Mouse (Mus musculus): ENCODE data around the gene Rpp14. TPM values are rescaled to one million over a fixed set of nuclear protein-coding genes. Genes with fewer than 3 reads are reported as not detected.

Rpp14 gene
- polyA plus RNA-seq (2014; fragmentation: Illumina TruSeq; extraction: RNeasy Lipid Tissue Mini Kit (QIAGEN cat#74804); ENCODE audit: low replicate concordance): 23.5 TPM

GRCm38 (mm10) chr14:8080165-8080679 is at the start of gene Rpp14:
Gene Rpp14 (plus strand): TSS chr14:8080367.

DNA sequence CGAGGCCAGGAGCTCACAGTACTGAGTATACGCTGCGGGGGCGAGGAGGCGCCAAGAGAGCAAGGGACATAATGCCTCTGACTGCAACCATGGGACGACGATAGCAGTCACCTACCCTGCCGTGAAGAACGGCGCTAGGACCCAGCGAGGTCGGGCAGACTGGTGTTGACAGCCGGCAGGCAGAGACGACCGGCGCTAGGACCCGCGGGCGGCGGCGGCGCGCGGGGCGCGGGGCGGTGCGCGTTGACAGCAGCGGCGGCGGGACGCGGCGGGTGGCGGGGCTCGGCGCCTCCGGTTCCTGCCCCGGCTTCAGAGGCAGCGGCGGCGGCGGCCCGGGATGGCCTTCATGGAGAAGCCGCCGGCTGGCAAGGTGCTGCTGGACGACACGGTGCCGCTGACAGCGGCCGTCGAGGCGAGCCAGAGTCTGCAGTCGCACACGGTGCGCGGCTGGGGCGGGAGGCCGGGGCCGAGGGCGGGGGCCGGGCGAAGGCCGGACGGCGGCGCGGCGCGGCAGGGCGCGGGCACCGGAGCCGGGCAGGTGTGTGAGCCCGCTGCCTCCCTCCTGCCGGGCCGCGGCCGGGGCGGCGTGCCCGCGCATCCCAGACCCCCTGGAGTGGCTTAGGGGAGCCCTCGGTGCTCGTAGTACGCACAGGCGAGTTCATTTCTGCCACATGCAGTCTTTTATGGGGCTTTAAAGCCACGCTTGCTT is 18.0 kb downstream of the Rpp14 start, which contains the start of gene Pxk:
TSS of gene Pxk (plus strand) at position 234 of the 709 bp plus-strand sequence.

Other genes with a start within 250 kb of the Rpp14 start
- gene Gm45521, start 123.1 kb upstream of the Rpp14 start, polyA plus RNA-seq (2014; fragmentation: Illumina TruSeq; extraction: RNeasy Lipid Tissue Mini Kit (QIAGEN cat#74804); ENCODE audit: low replicate concordance): not detected
- gene Dnase1l3, start 85.8 kb upstream of the Rpp14 start, polyA plus RNA-seq (2014; fragmentation: Illumina TruSeq; extraction: RNeasy Lipid Tissue Mini Kit (QIAGEN cat#74804); ENCODE audit: low replicate concordance): 6.3 TPM
- gene Abhd6, start 77.5 kb upstream of the Rpp14 start, polyA plus RNA-seq (2014; fragmentation: Illumina TruSeq; extraction: RNeasy Lipid Tissue Mini Kit (QIAGEN cat#74804); ENCODE audit: low replicate concordance): 34.2 TPM
- gene Pxk, start 17.8 kb downstream of the Rpp14 start, polyA plus RNA-seq (2014; fragmentation: Illumina TruSeq; extraction: RNeasy Lipid Tissue Mini Kit (QIAGEN cat#74804); ENCODE audit: low replicate concordance): 64.5 TPM
- 254 TPM for gene Pdhb, start 92.7 kb downstream of the Rpp14 start, polyA plus RNA-seq (2014; fragmentation: Illumina TruSeq; extraction: RNeasy Lipid Tissue Mini Kit (QIAGEN cat#74804); ENCODE audit: low replicate concordance)
- gene Kctd6, start 133.8 kb downstream of the Rpp14 start, polyA plus RNA-seq (2014; fragmentation: Illumina TruSeq; extraction: RNeasy Lipid Tissue Mini Kit (QIAGEN cat#74804); ENCODE audit: low replicate concordance): 24.4 TPM
- 1.7 TPM for gene Acox2, start 179.0 kb downstream of the Rpp14 start, polyA plus RNA-seq (2014; fragmentation: Illumina TruSeq; extraction: RNeasy Lipid Tissue Mini Kit (QIAGEN cat#74804); ENCODE audit: low replicate concordance)
- 0.41 TPM for gene Fam107a, start 237.7 kb downstream of the Rpp14 start, polyA plus RNA-seq (2014; fragmentation: Illumina TruSeq; extraction: RNeasy Lipid Tissue Mini Kit (QIAGEN cat#74804); ENCODE audit: low replicate concordance)

Data from small intestine, adult 10 weeks (tissue).